Mouse (Mus musculus): Measurements from ENCODE around the gene Stpg3. TPM values are rescaled to one million over a fixed set of nuclear protein-coding genes. Genes with fewer than 3 reads are reported as not detected.
A peak's percentile ranks its signal among the peaks of the same experiment; 100 is the strongest.

Stpg3 gene
- polyA plus RNA-seq, 1 experiment from 2014 or later, result not detected

DNA sequence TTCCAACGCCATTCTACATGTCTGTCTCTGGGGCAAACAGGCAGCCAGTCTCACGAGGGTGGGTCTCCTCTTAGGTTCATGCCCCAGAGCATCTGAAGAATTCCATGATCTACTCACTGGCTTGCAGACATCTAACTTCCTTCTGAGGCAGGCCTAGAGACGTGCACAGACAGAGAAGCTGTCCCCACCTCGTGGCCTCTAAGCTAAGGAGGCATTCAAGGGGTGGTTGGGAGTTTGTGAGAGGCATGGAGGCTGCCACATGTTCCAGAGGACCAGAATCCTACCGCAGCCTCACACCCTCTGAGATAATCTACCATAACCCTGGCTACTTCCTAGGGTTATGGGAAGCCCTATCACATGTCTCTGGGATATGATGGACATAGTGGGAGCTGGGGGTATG, 20.4 kb downstream of the Stpg3 start:
- H3K4me1 ChIP-seq (ENCODE audit: control insufficient read depth, insufficient read depth, low read length), result no peaks in the 10 kb centered on the region
- H3K9ac ChIP-seq (ENCODE audit: low read length), result no peak overlapping the region
- ATAC-seq, result no peak
- peaks cover 10% of the 10 kb centered on the region; the same call in 1 of the 2 replicates for H3K36me3 ChIP-seq (ENCODE audit: control insufficient read depth, insufficient read depth, low read length)
- 73% methylated on average over 5 of the region's 5 CpGs for WGBS
- H3K9me3 ChIP-seq (replicated peaks; ENCODE audit: control insufficient read depth, low read length), result no peaks in the 10 kb centered on the region
- DNase-seq (ENCODE audit: low spot score), result no peak
- peaks cover 26% of the 10 kb centered on the region for H3K27me3 ChIP-seq (replicated peaks; ENCODE audit: control insufficient read depth, insufficient read depth, low read length)
- H3K27ac ChIP-seq (ENCODE audit: low read depth, low read length), result no peak overlapping the region
- H3K4me2 ChIP-seq (ENCODE audit: low read length), result no peak overlapping the region
- H3K4me3 ChIP-seq (ENCODE audit: low read depth, low read length), result no peak overlapping the region

DNA sequence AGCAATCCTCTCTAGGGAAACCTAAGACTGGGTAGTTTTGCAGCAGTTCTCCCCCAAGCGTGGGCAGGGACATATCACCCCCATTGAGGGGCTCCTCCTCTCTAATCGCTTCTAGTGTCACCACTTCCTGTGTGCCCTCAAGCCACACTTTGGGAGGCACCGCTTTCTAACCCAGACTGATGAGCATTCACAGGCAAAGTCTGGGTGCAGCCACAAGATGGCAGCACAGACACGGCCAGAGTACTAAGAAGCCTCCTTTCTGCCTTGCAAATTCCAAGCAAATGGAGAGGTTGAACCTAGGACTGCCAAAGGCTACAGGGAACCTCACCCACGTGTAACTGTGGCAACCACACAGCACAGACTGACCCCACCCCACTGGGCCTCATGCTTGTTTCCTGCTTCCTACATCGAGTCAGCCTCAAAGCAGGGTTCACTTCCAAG, 21.1 kb downstream of the Stpg3 start:
- peaks cover 5% of the 10 kb centered on the region; the same call in 1 of the 2 replicates for H3K36me3 ChIP-seq (ENCODE audit: control insufficient read depth, insufficient read depth, low read length)
- H3K4me3 ChIP-seq (ENCODE audit: low read depth, low read length), result no peak overlapping the region
- no peak overlapping the region for H3K27ac ChIP-seq (ENCODE audit: low read depth, low read length)
- peak; percentile 82 for ATAC-seq
- H3K4me2 ChIP-seq (ENCODE audit: low read length), result no peak overlapping the region
- DNase-seq (ENCODE audit: low spot score), result peak; percentile 92
- H3K9ac ChIP-seq (ENCODE audit: low read length), result no peak overlapping the region
- no peaks in the 10 kb centered on the region for H3K9me3 ChIP-seq (replicated peaks; ENCODE audit: control insufficient read depth, low read length)
- WGBS, result 3% methylated on average over 6 of the region's 6 CpGs
- peaks cover 26% of the 10 kb centered on the region for H3K27me3 ChIP-seq (replicated peaks; ENCODE audit: control insufficient read depth, insufficient read depth, low read length)
- no peaks in the 10 kb centered on the region for H3K4me1 ChIP-seq (ENCODE audit: control insufficient read depth, insufficient read depth, low read length)

DNA sequence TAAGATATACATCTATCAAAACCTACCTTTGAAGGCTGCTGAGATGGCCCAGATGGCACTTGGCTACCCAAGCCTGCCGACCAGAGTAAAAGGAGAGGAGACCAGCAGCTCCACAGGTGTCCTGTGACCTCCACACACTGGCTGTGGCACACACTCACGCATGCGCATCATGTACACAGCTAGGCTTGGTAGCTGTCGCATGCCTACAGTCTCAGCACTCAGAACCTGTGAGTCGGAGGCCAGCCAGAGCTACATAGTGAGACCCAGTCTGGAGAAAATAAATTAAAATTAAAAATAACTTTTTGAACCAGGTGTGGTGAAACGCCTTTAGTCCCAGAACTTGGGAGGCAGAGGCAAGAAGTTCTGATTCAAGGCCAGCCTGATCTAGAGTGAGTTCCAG, 26.6 kb downstream of the Stpg3 start:
- Histone ChIP-seq H3K4me3 (ENCODE audit: low read depth, low read length) (no peak overlapping the region), H3K4me1 (ENCODE audit: control insufficient read depth, insufficient read depth, low read length) (peaks cover 18% of the 10 kb centered on the region), H3K9ac (ENCODE audit: low read length) (no peak overlapping the region), H3K9me3 (replicated peaks; ENCODE audit: control insufficient read depth, low read length) (no peaks in the 10 kb centered on the region), H3K36me3 (ENCODE audit: control insufficient read depth, insufficient read depth, low read length) (peaks cover 5% of the 10 kb centered on the region; the same call in 1 of the 2 replicates), H3K4me2 (ENCODE audit: low read length) (no peak overlapping the region), H3K27ac (ENCODE audit: low read depth, low read length) (no peak overlapping the region), H3K27me3 (replicated peaks; ENCODE audit: control insufficient read depth, insufficient read depth, low read length) (no peaks in the 10 kb centered on the region)
- no peak for DNase-seq (ENCODE audit: low spot score)
- no peak for ATAC-seq
- WGBS, result 84% methylated on average over 6 of the region's 6 CpGs

DNA sequence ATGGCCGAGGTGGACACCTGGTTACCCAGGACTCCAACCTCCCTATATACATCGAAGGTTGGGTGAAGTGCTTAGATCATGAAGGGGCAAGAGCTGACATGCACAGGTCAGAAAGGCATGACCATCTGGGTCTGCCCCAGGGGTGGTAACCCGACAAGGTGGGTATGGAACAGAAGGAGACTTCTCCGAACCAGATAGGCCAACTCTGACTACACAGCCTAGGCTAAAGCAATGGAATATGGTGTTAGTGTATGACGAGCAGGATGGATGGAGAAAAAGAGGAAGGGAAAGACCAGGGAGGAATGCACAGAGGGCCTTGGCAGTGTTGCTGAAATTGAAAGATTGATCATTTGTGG, 27.9 kb downstream of the Stpg3 start:
- no peak for DNase-seq (ENCODE audit: low spot score)
- Histone ChIP-seq H3K4me3 (ENCODE audit: low read depth, low read length) (peak overlapping the region; percentile 48), H3K4me1 (ENCODE audit: control insufficient read depth, insufficient read depth, low read length) (peaks cover 22% of the 10 kb centered on the region), H3K9ac (ENCODE audit: low read length) (peak overlapping the region; percentile 82), H3K9me3 (replicated peaks; ENCODE audit: control insufficient read depth, low read length) (no peaks in the 10 kb centered on the region), H3K36me3 (ENCODE audit: control insufficient read depth, insufficient read depth, low read length) (peaks cover 5% of the 10 kb centered on the region; the same call in 1 of the 2 replicates), H3K27me3 (replicated peaks; ENCODE audit: control insufficient read depth, insufficient read depth, low read length) (no peaks in the 10 kb centered on the region), H3K4me2 (ENCODE audit: low read length) (peak overlapping the region; percentile 81), H3K27ac (ENCODE audit: low read depth, low read length) (peak overlapping the region; percentile 97; the same call in 1 of the 2 replicates)
- no peak for ATAC-seq
- 33% methylated on average over 5 of the region's 5 CpGs for WGBS

DNA sequence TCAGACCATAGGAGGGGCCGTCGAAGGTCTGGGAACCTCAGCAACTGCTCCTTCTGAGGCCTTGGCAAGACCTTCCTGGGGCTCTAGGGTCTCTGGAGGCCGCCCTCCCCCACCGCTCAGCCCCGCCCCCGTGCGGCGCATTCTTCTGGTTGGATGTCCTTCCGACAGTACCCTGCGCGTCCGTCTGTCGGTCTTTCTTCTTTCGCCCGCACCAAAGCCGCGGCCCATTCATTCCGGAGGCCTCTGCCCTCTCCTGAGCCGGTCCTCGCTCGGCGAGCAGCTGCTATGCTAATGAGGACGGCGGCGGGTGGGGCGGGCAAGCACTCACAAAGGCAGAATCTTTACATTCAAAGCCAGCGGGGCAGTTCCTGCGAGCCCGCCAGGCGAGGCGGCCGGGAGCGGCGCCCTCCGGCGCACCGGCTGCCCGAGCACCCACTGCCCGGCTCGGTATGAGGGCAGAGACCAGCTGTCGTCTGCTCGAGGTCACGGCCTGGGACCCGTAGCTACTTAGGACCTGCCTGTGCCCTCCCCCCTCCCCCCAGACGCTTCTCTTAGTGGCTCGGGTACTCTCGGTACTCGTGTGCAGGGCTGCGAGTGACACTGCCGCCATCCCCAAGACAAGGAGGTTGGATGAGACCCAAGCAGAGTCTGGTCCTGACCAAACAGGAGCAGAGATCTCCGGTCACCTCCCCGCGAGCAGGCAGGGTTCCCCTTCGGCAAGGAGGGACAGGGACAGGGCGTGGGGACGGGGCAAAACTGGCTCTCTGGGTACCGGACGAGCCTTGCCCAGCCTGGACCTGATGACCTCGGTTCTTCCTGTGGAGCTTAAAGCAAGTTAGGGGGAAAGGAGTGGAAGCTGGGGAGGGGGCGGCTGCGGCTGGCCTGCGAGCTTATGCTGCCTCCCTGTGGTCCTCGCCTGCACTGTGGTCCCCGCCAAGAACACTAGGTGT, 28.5 kb downstream of the Stpg3 start:
- Histone ChIP-seq H3K4me1 (ENCODE audit: control insufficient read depth, insufficient read depth, low read length) (peaks cover 22% of the 10 kb centered on the region), H3K4me2 (ENCODE audit: low read length) (peak overlapping the region; percentile 81), H3K4me3 (ENCODE audit: low read depth, low read length) (peak overlapping the region; percentile 48), H3K36me3 (ENCODE audit: control insufficient read depth, insufficient read depth, low read length) (peaks cover 5% of the 10 kb centered on the region; the same call in 1 of the 2 replicates), H3K27ac (ENCODE audit: low read depth, low read length) (peak overlapping the region; percentile 97), H3K27me3 (replicated peaks; ENCODE audit: control insufficient read depth, insufficient read depth, low read length) (no peaks in the 10 kb centered on the region), H3K9me3 (replicated peaks; ENCODE audit: control insufficient read depth, low read length) (no peaks in the 10 kb centered on the region), H3K9ac (ENCODE audit: low read length) (peak overlapping the region; percentile 82)
- peak; percentile 90 for DNase-seq (ENCODE audit: low spot score)
- 1% methylated on average over 62 of the region's 64 CpGs for WGBS
- peak; percentile 79 for ATAC-seq

DNA sequence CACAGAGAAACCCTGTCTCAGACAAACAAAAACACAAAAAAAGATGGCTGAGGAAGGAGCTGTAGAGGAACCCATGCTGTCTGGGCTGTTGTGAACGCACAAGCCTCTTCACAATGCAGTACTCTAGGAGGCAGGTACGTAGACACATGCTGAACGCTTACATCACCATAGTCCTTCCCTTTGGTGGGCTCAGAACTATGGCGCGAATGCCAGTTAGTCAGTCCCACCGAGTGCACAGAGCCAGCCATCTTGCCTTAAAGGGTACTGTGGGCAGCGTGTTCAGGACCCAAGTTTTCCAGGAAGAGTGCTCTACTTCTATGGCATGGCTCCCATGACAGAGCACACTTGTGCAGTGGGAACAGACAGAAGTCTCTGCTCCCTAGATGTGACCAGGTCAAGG, 29.9 kb downstream of the Stpg3 start:
- H3K4me2 ChIP-seq (ENCODE audit: low read length), result peak overlapping the region; percentile 81; the same call in 1 of the 2 replicates
- H3K9ac ChIP-seq (ENCODE audit: low read length), result no peak overlapping the region
- 91% methylated on average over 7 of the region's 7 CpGs for WGBS
- peaks cover 28% of the 10 kb centered on the region for H3K4me1 ChIP-seq (ENCODE audit: control insufficient read depth, insufficient read depth, low read length)
- no peak overlapping the region for H3K4me3 ChIP-seq (ENCODE audit: low read depth, low read length)
- peaks cover 5% of the 10 kb centered on the region; the same call in 1 of the 2 replicates for H3K36me3 ChIP-seq (ENCODE audit: control insufficient read depth, insufficient read depth, low read length)
- H3K27ac ChIP-seq (ENCODE audit: low read depth, low read length), result peak overlapping the region; percentile 97
- H3K9me3 ChIP-seq (replicated peaks; ENCODE audit: control insufficient read depth, low read length), result no peaks in the 10 kb centered on the region
- H3K27me3 ChIP-seq (replicated peaks; ENCODE audit: control insufficient read depth, insufficient read depth, low read length), result no peaks in the 10 kb centered on the region
- DNase-seq (ENCODE audit: low spot score) (no peak), ATAC-seq (no peak)

DNA sequence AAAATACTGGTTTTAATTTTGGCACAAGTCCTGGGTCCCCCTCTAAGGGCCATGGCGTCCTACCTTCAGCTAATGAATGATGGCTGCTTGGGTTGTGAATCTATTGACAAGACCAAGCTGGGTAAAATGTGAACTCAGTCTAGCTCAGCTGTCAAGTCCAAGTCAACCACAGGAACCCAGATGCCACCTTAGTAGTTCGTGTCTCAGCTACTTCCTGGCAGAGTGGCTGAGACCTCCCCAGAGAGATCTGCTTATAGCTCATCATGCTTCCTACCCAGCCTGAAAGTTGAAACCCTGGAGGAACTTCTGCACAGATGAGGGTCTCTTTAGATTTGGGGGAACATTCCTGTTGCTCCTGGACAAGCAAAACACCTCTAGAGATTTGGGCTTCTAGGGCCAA, 31.1 kb downstream of the Stpg3 start:
- no peaks in the 10 kb centered on the region for H3K9me3 ChIP-seq (replicated peaks; ENCODE audit: control insufficient read depth, low read length)
- peaks cover 37% of the 10 kb centered on the region for H3K4me1 ChIP-seq (ENCODE audit: control insufficient read depth, insufficient read depth, low read length)
- ATAC-seq (no peak), DNase-seq (ENCODE audit: low spot score) (no peak)
- whole genome bisulfite sequencing, result 38% methylated on average over 2 of the region's 2 CpGs
- peak overlapping the region; percentile 82 for H3K4me3 ChIP-seq (ENCODE audit: low read depth, low read length)
- no peaks in the 10 kb centered on the region for H3K27me3 ChIP-seq (replicated peaks; ENCODE audit: control insufficient read depth, insufficient read depth, low read length)
- H3K27ac ChIP-seq (ENCODE audit: low read depth, low read length), result peak overlapping the region; percentile 35; the same call in 1 of the 2 replicates
- peaks cover 5% of the 10 kb centered on the region; the same call in 1 of the 2 replicates for H3K36me3 ChIP-seq (ENCODE audit: control insufficient read depth, insufficient read depth, low read length)
- H3K9ac ChIP-seq (ENCODE audit: low read length), result peak overlapping the region; percentile 26; the same call in 1 of the 2 replicates
- H3K4me2 ChIP-seq (ENCODE audit: low read length), result peak overlapping the region; percentile 74

DNA sequence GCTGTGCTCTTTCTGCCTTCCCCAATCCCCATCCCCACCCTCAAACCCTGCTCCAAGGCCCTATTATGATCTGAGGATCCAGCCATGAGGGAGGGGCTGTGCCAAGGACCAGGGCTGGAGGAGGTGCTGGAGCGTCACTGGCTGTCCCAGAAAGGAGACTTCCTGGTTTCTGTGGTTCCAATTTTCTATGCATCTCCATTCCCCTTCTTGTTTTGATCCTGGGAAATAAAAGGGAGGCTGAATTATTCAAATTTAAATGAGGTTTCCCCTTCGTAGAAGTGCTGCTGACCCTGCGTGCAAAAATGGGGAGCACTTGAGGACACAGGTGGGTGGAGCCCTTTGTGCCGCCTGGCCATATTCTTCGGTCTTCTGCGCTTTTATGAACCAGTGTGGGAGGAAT, 31.8 kb downstream of the Stpg3 start:
- H3K9me3 ChIP-seq (replicated peaks; ENCODE audit: control insufficient read depth, low read length), result no peaks in the 10 kb centered on the region
- peak overlapping the region; percentile 64 for H3K27ac ChIP-seq (ENCODE audit: low read depth, low read length)
- H3K4me2 ChIP-seq (ENCODE audit: low read length), result peak overlapping the region; percentile 74
- H3K9ac ChIP-seq (ENCODE audit: low read length), result peak overlapping the region; percentile 81
- H3K36me3 ChIP-seq (ENCODE audit: control insufficient read depth, insufficient read depth, low read length), result peaks cover 5% of the 10 kb centered on the region; the same call in 1 of the 2 replicates
- ATAC-seq (no peak; the same call in 1 of the 2 replicates), DNase-seq (ENCODE audit: low spot score) (peak; percentile 88)
- H3K4me1 ChIP-seq (ENCODE audit: control insufficient read depth, insufficient read depth, low read length), result peaks cover 44% of the 10 kb centered on the region
- H3K27me3 ChIP-seq (replicated peaks; ENCODE audit: control insufficient read depth, insufficient read depth, low read length), result no peaks in the 10 kb centered on the region
- H3K4me3 ChIP-seq (ENCODE audit: low read depth, low read length), result peak overlapping the region; percentile 82
- WGBS, result 0% methylated on average over 6 of the region's 6 CpGs

Measured in forebrain, embryonic 14.5 days (tissue).